Mouse (Mus musculus): ENCODE measurements around the gene Gm16368.
"Not testable (repeated sequence)": the region's sequence is repeated elsewhere in the genome, so short reads cannot be mapped to it uniquely, and the experiment has no call there.

Gm16368 gene

GRCm38 (mm10) chr12:88083397-88083796 lies at the start of gene Gm16368:
Gene Gm16368, plus strand, starts transcription at chr12:88083697.
- not testable (repeated sequence) for DNase-seq (ENCODE audit: low spot score)

DNA sequence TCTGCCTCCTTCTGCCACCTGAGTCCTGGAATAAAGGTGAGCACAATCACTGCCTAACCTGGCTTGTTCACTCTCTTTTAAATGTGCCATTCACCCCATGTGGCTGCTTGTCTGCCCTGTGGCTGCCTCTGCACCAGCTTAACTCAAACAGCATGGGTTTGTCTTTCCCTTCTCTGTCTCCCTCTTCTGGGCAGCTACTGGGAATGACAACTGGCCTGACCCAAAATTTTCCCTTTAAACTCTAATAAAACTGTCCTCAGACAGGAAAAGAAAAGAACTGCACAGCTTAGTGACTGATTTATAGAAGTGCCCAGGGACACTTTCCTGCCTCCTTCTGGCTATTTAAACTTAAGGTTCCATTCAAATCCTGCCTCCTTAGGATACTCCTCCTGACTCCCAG lies 44.4 kb upstream of the Gm16368 start:
- not testable (repeated sequence) for DNase-seq (ENCODE audit: low spot score)

GRCm38 (mm10) chr12:88039703-88040102 lies 43.8 kb upstream of the Gm16368 start:
- DNase-seq (ENCODE audit: low spot score), result not testable (repeated sequence)

DNA sequence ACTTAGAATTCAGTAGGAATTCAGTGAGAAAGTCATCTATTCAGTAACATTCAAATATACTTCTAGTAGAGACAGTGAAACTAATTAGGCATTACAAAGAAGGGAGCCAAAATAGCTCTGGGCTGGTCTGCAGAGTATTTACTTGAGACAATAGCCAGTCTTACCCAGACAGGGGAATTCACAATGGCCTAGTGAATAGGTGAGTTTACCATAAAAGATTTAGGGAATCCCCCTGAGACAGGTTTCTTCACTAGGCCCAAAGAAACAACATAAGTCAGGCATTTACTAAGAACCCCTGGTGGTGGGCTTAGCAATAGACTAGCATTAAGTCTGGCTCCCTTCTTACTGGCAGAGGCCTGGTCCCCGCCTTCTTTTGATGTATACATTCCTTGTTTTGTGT lies 38.3 kb upstream of the Gm16368 start:
- not testable (repeated sequence) for DNase-seq (ENCODE audit: low spot score)

All from layer of hippocampus, adult 11-12 months (tissue).